Mouse (Mus musculus): Measurements from ENCODE around the gene Gm21789.
"Not testable (repeated sequence)": the region's sequence is repeated elsewhere in the genome, so short reads cannot be mapped to it uniquely, and the experiment has no call there.

The Gm21789 gene

GRCm38 (mm10) chrX:32941468-32941867 lies at the start of gene Gm21789:
Gm21789 (plus strand) TSS chrX:32941768.
- DNase-seq = not testable (repeated sequence)

GRCm38 (mm10) chrX:32894325-32894724 lies 47.2 kb upstream of the Gm21789 start, which contains the start of gene Btbd35f30:
Btbd35f30 (plus strand) TSS chrX:32894625.
- DNase-seq = not testable (repeated sequence)

GRCm38 (mm10) chrX:32973597-32973996 lies 32.0 kb downstream of the Gm21789 start, which contains the start of gene Btbd35f5:
Btbd35f5 (plus strand) TSS chrX:32973897.
- DNase-seq = not testable (repeated sequence)
